Mouse (Mus musculus): ENCODE measurements around the gene Leng8. TPM values are rescaled to one million over a fixed set of nuclear protein-coding genes. Genes with fewer than 3 reads are reported as not detected.
"Not testable (repeated sequence)": the region's sequence is repeated elsewhere in the genome, so short reads cannot be mapped to it uniquely, and the experiment has no call there.

Leng8 gene
- polyA plus RNA-seq, 1 experiment = 1,332 TPM

- TF ChIP-seq CTCF (IDR thresholded peaks at IDR 0.05; ENCODE audit: borderline replicate concordance, control insufficient read depth, extremely low read depth, insufficient read depth, low read length, poor library complexity) (no peak), POLR2A (IDR thresholded peaks at IDR 0.05; ENCODE audit: control insufficient read depth, extremely low read depth, insufficient read depth, low read length, poor library complexity) (peak; percentile 58; the same call in 1 of the 2 replicates)
- Histone ChIP-seq H3K27ac (ENCODE audit: control insufficient read depth, insufficient read depth, low read length) (peak overlapping the region; percentile 75), H3K36me3 (ENCODE audit: control insufficient read depth, insufficient read depth, low read length) (peaks cover 28% of the 10 kb centered on the region), H3K4me1 (replicated peaks; ENCODE audit: control insufficient read depth, insufficient read depth, low read length) (peaks cover 18% of the 10 kb centered on the region), H3K4me3 (ENCODE audit: control insufficient read depth, insufficient read depth, low read length) (peak overlapping the region; percentile 97), H3K27me3 (ENCODE audit: control insufficient read depth, insufficient read depth, low read length) (peaks cover 13% of the 10 kb centered on the region; the same call in 1 of the 2 replicates)
- WGBS = under 1% methylated on average over 64 of the region's 64 CpGs
- peak; percentile 74 for DNase-seq
These were observed 12.6 kb downstream of the Leng8 start for GRCm38 (mm10) chr7:4149209-4150054.

- peaks cover 21% of the 10 kb centered on the region for H3K36me3 ChIP-seq (ENCODE audit: control insufficient read depth, insufficient read depth, low read length)
- H3K27me3 ChIP-seq (ENCODE audit: control insufficient read depth, insufficient read depth, low read length) = peaks cover 13% of the 10 kb centered on the region; the same call in 1 of the 2 replicates
- DNase-seq = peak; percentile 43
- TF ChIP-seq CTCF (IDR thresholded peaks at IDR 0.05; ENCODE audit: borderline replicate concordance, control insufficient read depth, extremely low read depth, insufficient read depth, low read length, poor library complexity) (no peak), POLR2A (IDR thresholded peaks at IDR 0.05; ENCODE audit: control insufficient read depth, extremely low read depth, insufficient read depth, low read length, poor library complexity) (no peak)
- peak within 1 kb of the TSS; percentile 97 for H3K4me3 ChIP-seq (ENCODE audit: control insufficient read depth, insufficient read depth, low read length)
- H3K27ac ChIP-seq (ENCODE audit: control insufficient read depth, insufficient read depth, low read length) = peak within 1 kb of the TSS; percentile 75
- WGBS = 3% methylated on average over 14 of the region's 14 CpGs
- H3K4me1 ChIP-seq (replicated peaks; ENCODE audit: control insufficient read depth, insufficient read depth, low read length) = peaks cover 18% of the 10 kb centered on the region
These were observed 13.3 kb downstream of the Leng8 start, which contains the start of gene Leng9 for GRCm38 (mm10) chr7:4150059-4150541. Leng9 (minus strand) TSS chr7:4150374.

- peaks cover 16% of the 10 kb centered on the region; the same call in 1 of the 2 replicates for H3K36me3 ChIP-seq (ENCODE audit: control insufficient read depth, insufficient read depth, low read length)
- WGBS = 2% methylated on average over 14 of the region's 14 CpGs
- peak overlapping the region; percentile 29 for H3K4me3 ChIP-seq (ENCODE audit: control insufficient read depth, insufficient read depth, low read length)
- no peak overlapping the region for H3K27ac ChIP-seq (ENCODE audit: control insufficient read depth, insufficient read depth, low read length)
- TF ChIP-seq POLR2A (IDR thresholded peaks at IDR 0.05; ENCODE audit: control insufficient read depth, extremely low read depth, insufficient read depth, low read length, poor library complexity) = no peak
- TF ChIP-seq CTCF (IDR thresholded peaks at IDR 0.05; ENCODE audit: borderline replicate concordance, control insufficient read depth, extremely low read depth, insufficient read depth, low read length, poor library complexity) = no peak
- H3K4me1 ChIP-seq (replicated peaks; ENCODE audit: control insufficient read depth, insufficient read depth, low read length) = peaks cover 18% of the 10 kb centered on the region
- no peak for DNase-seq
- peaks cover 13% of the 10 kb centered on the region; the same call in 1 of the 2 replicates for H3K27me3 ChIP-seq (ENCODE audit: control insufficient read depth, insufficient read depth, low read length)
These were observed 14.0 kb downstream of the Leng8 start for GRCm38 (mm10) chr7:4150811-4151221.

GRCm38 (mm10) chr7:4151241-4151640 lies 14.4 kb downstream of the Leng8 start:
- H3K27me3 ChIP-seq (ENCODE audit: control insufficient read depth, insufficient read depth, low read length) = peaks cover 13% of the 10 kb centered on the region; the same call in 1 of the 2 replicates
- H3K36me3 ChIP-seq (ENCODE audit: control insufficient read depth, insufficient read depth, low read length) = peaks cover 11% of the 10 kb centered on the region; the same call in 1 of the 2 replicates
- 19% methylated on average over 22 of the region's 22 CpGs for WGBS
- H3K27ac ChIP-seq (ENCODE audit: control insufficient read depth, insufficient read depth, low read length) = no peak overlapping the region
- no peak overlapping the region for H3K4me3 ChIP-seq (ENCODE audit: control insufficient read depth, insufficient read depth, low read length)
- H3K4me1 ChIP-seq (replicated peaks; ENCODE audit: control insufficient read depth, insufficient read depth, low read length) = peaks cover 18% of the 10 kb centered on the region
- DNase-seq = no peak
- TF ChIP-seq POLR2A (IDR thresholded peaks at IDR 0.05; ENCODE audit: control insufficient read depth, extremely low read depth, insufficient read depth, low read length, poor library complexity) (no peak), CTCF (IDR thresholded peaks at IDR 0.05; ENCODE audit: borderline replicate concordance, control insufficient read depth, extremely low read depth, insufficient read depth, low read length, poor library complexity) (no peak)

- Histone ChIP-seq H3K4me3 (ENCODE audit: control insufficient read depth, insufficient read depth, low read length) (no peak overlapping the region), H3K4me1 (replicated peaks; ENCODE audit: control insufficient read depth, insufficient read depth, low read length) (peaks cover 10% of the 10 kb centered on the region), H3K27ac (ENCODE audit: control insufficient read depth, insufficient read depth, low read length) (no peak overlapping the region), H3K36me3 (ENCODE audit: control insufficient read depth, insufficient read depth, low read length) (no peaks in the 10 kb centered on the region), H3K27me3 (ENCODE audit: control insufficient read depth, insufficient read depth, low read length) (peaks cover 13% of the 10 kb centered on the region; the same call in 1 of the 2 replicates)
- no peak for DNase-seq
- TF ChIP-seq POLR2A (IDR thresholded peaks at IDR 0.05; ENCODE audit: control insufficient read depth, extremely low read depth, insufficient read depth, low read length, poor library complexity) (no peak), CTCF (IDR thresholded peaks at IDR 0.05; ENCODE audit: borderline replicate concordance, control insufficient read depth, extremely low read depth, insufficient read depth, low read length, poor library complexity) (no peak)
- WGBS = 89% methylated on average over 5 of the region's 5 CpGs
These were observed 17.5 kb downstream of the Leng8 start for GRCm38 (mm10) chr7:4154356-4154755.

GRCm38 (mm10) chr7:4154976-4155375 lies 18.1 kb downstream of the Leng8 start:
- H3K27me3 ChIP-seq (ENCODE audit: control insufficient read depth, insufficient read depth, low read length) = peaks cover 13% of the 10 kb centered on the region; the same call in 1 of the 2 replicates
- no peaks in the 10 kb centered on the region for H3K36me3 ChIP-seq (ENCODE audit: control insufficient read depth, insufficient read depth, low read length)
- no peak for DNase-seq
- H3K27ac ChIP-seq (ENCODE audit: control insufficient read depth, insufficient read depth, low read length) = no peak overlapping the region
- no peak for TF ChIP-seq CTCF (IDR thresholded peaks at IDR 0.05; ENCODE audit: borderline replicate concordance, control insufficient read depth, extremely low read depth, insufficient read depth, low read length, poor library complexity)
- no peak for TF ChIP-seq POLR2A (IDR thresholded peaks at IDR 0.05; ENCODE audit: control insufficient read depth, extremely low read depth, insufficient read depth, low read length, poor library complexity)
- WGBS = 89% methylated on average over 4 of the region's 4 CpGs
- H3K4me1 ChIP-seq (replicated peaks; ENCODE audit: control insufficient read depth, insufficient read depth, low read length) = peaks cover 9% of the 10 kb centered on the region
- H3K4me3 ChIP-seq (ENCODE audit: control insufficient read depth, insufficient read depth, low read length) = no peak overlapping the region

GRCm38 (mm10) chr7:4161596-4161995 lies 24.8 kb downstream of the Leng8 start:
- DNase-seq; H3K27me3 ChIP-seq (ENCODE audit: control insufficient read depth, insufficient read depth, low read length); H3K4me1 ChIP-seq (replicated peaks; ENCODE audit: control insufficient read depth, insufficient read depth, low read length); H3K36me3 ChIP-seq (ENCODE audit: control insufficient read depth, insufficient read depth, low read length); H3K27ac ChIP-seq (ENCODE audit: control insufficient read depth, insufficient read depth, low read length); H3K4me3 ChIP-seq (ENCODE audit: control insufficient read depth, insufficient read depth, low read length): not testable (repeated sequence)
- WGBS = 98% methylated on average over 4 of the region's 4 CpGs

All from thymus, adult 2 months (tissue).